Mouse (Mus musculus) gastrocnemius, postnatal 25 days (tissue): ENCODE measurements around the gene Ulk4. TPM values are rescaled to one million over a fixed set of nuclear protein-coding genes. Genes with fewer than 3 reads are reported as not detected.
A peak's percentile ranks its signal among the peaks of the same experiment; 100 is the strongest.

Source experiments
- DNase-seq: peaks from one replicate; pipeline ENCODE4 v3.0.0; 2022
- total RNA-seq, 2 experiments: library from RNA; stranded (reverse); gene quantifications; 1 replicate in 1 of 2; 2 replicates in 1 of 2; pipeline ENCODE4 v1.2.3; 2021

The Ulk4 gene
- total RNA-seq, 2 experiments from 2014 or later: 0.18 to 0.29 TPM

DNA sequence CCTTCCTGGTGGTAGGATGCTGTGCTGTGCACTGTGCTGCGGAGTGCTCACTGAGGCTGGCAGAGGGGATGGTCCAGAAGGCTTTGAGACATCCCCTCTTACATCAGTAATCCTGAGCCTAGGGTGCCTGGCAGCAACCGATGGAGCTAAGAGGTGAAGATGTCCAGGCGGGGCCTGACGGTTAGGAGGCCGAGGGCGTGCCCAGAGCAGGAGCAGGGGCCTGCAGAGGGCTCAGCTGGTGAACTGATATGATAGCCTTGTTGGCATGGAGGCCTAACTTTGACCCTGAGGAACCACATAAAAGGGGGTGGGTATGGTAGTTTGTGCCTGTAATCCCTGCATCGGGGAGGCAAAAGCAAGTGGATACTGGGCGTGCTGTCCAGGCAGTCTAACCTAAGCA, 293.1 kb downstream of the Ulk4 start:
- no peak for DNase-seq

DNA sequence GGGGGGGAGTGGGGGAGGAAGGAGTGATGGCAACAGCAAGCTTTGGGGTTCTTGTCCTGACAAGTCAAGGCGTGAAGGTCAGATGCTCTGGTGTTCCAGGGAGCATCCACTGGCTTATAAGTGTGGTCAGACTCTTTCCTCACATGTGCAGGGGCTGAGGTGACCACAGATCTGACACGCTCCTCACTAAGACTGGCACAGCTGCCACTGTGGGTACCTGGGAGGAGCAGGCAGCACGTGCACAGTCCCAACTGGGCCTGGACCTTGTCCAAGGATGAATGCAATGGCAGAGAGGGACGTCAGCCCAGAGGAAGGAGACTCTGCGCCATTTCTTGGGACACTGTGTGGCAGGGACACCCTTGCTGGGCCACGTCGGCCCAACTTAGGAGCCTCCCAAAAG, 295.2 kb downstream of the Ulk4 start:
- DNase-seq: no peak

DNA sequence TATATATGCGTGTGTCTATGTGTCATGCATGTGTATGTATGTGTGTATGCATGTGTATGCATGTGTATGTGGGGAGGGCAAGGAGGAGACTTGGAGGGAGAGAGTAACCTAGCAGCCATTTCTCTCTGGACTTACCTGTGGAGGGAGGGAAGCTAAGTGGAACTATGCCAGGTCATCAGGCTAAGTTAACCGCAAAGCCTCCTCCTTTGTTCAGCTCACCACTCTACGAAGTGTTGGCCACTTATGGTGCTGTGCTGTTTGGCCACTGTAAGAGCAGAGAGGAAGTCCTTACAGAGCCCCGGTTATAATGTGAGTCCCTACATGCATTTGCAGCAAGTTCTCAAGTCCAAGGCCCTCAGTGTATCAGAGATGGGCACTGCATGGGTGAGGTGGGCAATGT, 300.1 kb downstream of the Ulk4 start:
- DNase-seq: no peak

DNA sequence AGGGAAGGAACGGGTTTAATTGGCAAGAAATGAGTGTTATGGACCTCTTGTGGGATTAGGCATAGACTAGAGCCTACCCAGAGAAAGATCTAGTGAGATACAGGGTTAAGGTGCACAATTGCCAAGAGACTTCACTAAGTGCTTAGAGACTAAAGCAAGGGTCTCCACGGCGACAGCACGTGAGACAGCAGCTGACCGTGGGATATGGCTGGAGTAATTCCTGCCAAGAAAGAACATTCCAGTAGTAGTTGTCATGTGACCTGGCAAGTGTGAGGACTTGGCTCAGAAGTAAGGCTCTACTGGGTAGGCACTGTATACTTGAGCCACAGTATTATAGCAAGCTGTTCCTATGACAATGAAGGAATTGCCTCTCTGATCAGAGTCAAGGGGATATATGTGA, 300.8 kb downstream of the Ulk4 start:
- no peak for DNase-seq

DNA sequence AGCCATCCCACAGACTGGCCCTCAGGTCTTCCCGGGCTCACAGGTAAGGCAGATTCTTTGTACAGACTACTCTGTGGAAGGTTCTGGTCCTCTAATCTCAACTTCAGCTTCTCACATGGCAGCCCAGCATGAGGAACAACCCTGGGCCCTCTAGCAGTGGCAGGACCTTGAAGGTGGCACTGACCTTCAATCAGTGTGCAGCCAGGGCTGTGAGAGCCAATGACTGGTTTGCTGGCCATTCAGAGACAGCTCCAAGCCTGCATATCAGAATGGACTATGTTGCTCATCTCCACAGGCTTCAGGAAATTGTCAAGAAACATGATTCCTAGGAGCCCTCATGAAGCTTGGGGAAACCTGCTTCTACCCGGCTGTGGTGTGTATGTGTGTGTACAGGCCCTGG, 302.8 kb downstream of the Ulk4 start:
- DNase-seq: no peak

DNA sequence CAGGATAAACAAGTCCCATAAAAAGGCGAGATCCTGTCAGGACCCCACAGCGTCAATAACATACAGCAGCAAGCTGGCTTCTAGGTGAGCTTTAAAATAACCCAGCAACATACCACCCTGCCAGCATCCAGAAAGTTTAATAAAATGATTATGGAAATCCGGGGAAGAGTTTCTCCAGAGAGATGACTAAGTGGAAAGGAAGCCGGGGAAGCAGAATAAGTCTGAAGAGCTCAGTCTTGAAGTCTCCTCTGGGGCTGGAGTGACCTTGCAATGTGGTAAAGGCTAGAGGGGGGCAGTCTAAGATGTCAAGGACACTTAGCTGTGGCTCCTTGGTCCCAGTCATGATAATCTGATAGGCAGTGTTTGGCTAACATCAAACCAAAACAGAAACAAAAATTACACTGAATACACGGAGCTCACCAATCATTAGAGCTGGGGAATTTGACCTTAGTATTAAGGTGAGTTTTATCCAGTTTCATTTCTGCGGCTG, 303.9 kb downstream of the Ulk4 start:
- DNase-seq: no peak

DNA sequence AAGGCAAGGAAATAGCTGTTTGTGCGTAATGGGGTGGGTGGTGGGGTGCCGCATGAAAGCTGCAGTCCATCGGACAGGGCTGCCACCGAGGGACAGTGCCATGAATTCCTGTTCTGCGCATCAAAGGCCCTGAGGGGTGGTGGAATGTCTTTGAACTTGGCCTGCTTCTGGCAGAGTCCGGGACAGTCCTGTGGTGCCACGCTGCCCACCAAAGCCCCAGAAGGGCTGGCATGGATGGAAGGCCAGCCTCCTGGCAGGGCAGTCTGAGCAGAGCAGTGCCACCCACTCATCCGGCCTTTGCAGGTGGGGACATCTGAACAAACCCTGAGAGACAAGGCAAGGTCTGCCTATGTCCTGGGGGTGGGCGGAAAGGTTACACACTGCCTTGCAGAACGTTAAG, 312.0 kb downstream of the Ulk4 start:
- DNase-seq: no peak

DNA sequence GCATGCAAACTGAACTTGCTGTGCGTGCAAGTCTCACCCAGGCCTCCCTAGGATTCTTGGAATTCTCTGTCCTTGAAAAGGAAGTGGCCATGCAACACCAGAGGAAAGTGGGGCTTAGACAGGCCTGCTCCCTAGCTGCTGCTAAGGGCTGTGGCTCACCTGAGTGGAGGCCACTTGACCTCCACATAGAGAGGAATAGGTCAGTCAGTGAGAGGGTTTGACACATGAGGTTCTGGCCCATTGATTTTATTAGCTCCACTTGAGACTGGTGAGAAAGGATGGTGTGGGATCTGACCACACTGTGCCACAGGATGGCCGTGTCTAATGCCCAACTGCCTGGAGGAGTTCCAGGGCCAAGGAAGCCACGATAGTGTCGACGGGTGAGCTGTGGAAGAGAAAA, 312.8 kb downstream of the Ulk4 start:
- DNase-seq: no peak

DNA sequence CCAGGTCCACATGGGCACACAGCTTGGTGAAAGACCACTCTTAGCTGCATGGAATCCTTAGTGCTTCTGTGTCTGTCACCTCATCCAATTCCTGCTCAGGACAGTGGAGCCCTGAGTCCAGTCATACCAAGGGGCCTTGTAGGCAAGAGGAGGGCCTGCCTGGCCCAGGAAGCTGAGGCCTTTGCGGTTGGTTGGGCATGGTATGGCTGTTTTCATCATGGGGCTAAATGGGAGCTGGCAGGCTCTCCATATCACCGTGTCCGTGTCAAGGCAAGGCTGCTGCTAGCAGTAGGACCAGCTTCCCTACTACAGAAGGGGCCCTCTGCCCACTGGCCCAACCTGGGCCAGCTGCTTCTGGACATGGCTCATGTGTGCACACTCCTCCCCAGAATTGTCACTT, 313.3 kb downstream of the Ulk4 start:
- no peak for DNase-seq

DNA sequence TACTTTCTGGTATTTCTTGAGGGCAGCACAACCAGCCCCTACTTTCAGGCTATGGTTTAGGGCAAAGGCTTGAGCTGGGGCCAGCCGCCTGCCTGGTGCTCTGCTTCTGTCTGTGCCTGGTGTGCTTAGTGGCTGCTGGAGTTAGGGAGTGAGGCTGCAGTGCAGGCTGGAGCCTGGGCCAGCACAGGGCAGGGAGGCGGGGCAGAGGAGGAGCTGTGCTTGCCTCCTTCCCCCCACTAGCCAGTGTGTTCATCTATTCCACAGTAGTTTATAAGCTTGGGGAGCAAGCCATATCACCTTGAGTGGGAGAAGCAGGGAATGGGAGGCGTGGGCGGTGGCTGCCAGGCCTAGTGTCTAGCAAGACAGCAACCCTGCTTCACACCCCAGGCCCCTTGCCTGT, 313.9 kb downstream of the Ulk4 start:
- DNase-seq: no peak

DNA sequence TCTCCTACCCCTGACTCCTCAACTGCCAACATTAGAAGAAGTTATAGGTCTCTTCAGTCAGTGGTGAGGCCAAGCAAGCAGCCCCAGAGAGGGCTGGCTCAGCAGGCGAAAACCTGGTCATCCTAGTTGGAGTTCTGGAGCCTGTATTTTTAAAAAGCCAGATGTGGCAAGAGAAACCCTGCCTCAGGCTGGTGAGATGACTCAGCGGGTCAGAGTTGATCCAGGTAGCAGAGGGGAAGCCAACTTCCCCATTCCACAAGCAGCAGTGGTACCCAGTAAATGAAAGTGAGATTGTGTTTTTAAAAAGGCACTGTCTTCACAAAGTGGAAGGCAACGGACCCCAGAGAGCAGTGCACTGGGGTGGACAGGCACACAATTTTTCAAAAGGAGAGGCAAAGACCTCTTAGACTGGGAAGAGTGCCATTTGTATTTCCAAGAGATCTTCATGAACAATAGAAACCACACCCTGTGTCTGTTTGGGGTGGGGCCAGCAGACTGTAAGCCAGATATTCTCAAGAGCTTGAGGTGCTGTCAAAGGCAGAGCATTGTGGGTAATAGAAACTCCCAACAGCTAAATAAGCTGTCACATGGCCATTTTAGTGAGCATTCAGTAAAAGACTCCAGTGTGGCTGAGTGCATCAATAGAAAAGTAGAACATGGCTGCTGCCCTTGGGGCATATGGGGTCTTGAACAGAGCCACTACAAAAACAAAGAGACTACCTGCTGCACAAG, 314.9 kb downstream of the Ulk4 start:
- no peak for DNase-seq

DNA sequence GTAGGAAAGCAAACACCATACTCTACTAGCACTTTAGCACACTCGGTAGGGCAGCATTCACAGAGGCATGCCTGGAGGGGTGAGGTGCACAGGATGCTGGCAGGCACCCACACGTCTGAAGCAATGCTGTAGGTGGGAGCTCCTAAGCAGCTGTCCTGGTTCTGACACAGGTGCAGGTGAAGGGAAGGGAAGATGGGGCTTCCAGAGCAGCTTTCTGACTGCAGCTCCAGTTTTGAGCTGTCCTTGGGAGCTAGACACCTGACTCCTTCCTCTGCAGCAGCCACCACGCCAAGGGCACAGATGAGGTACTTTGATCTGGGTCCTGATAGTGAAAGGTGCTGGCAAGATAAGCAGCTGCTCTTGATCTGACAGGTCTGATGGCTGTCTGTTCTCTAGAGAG, 315.5 kb downstream of the Ulk4 start:
- no peak for DNase-seq

DNA sequence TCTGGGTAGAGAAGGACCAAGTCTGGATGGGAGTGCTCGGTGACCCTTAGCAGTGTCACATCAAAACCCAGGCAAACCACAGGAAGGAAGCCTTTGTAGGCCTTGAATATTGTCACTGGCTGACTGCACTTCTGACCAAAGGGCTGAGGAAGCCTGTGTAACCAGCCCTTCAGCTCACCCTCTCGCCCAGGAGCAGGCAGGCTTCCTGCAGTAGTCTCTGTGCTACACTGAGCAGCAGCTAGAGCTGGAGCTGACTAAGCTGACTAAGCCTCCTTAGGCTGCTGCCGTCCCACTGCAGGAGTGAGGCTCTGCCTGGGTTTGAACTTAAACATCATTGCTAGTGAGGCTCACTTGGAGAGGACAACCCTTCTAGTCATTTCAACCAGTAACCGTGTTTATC, 316.4 kb downstream of the Ulk4 start:
- DNase-seq: no peak

DNA sequence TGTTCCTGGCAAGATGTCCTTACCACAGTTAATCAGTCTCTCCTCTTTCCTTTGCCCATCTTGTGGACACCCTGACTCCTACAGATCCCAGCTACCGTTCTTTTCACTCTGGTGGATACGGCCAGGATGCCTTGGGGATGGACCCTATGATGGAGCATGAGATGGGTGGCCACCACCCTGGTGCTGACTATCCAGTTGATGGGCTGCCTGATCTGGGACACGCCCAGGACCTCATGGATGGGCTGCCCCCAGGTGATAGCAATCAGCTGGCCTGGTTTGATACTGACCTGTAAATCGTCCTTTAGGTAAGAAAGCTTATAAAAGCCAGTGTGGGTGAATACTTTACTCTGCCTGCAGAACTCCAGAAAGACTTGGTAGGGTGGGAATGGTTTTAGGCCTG, 317.8 kb downstream of the Ulk4 start:
- DNase-seq: no peak

DNA sequence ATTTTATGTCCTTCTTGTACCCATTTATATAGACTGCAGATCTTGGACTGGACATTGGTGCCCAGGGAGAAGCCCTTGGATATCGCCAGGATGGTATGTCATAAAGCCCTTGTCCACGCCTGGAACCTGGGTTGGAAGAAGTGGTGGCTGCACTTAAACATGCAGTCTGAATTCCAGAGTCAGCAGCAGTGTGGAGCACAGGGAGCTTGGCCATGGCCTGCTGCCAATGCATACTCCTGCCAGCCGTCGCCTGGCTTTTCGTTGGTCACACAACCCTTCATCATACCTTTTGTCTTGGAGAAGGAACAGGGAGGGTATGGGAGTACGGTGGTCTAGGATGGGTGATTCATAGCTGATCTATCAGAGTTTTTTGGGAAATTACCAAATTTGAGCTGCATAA, 318.4 kb downstream of the Ulk4 start:
- no peak for DNase-seq

DNA sequence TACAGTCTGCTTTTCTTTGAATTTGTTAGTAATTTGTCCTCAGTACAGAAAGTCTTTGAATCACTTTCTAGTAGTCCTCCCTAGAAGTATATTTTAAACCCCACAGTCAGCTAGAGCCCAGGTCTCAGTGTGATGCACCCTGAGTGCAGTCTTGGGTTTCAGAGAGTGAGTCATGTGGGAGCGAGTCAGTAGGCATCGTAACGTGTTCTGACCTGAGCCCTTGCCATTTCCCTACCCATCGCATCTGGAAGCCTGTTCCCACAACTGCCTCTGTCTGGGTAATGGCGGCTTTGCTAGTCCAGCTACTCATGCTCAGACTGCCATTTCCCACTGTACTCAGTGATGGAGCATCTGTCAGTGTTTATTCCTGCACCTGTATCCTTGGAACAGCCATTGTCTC, 318.9 kb downstream of the Ulk4 start:
- no peak for DNase-seq

DNA sequence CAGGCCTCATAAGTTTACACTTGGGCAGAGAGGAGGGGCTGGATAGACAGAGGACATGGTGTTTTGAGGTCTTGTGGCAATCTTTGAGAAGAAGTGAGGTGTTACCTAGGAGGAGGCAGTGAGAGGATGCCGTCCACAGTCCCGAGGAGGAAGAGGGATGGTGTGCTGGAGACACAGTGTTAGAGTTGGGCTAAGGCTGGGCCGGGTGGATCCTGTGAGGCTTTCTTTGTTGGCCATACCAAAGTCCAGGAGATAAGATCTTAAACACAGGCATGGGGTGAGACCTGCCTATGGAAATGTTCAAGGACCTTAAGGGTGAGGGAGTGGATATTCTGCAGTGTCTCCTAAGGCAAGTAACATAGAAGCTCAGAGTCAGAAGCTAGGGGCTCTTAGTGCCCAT, 325.1 kb downstream of the Ulk4 start:
- DNase-seq: no peak

DNA sequence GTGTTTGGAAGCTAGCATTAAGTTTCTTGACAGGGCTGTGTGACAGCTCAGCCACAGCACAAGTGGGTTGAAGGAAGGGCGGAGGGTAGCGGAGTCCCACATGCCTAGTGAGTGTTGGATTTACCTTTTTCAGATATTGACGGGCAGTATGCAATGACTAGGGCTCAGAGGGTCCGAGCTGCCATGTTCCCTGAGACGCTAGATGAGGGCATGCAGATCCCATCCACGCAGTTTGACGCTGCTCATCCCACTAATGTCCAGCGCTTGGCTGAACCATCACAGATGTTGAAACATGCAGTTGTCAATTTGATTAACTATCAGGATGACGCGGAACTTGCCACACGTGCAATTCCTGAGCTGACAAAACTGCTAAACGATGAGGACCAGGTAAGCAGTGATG, 326.2 kb downstream of the Ulk4 start:
- DNase-seq: no peak

DNA sequence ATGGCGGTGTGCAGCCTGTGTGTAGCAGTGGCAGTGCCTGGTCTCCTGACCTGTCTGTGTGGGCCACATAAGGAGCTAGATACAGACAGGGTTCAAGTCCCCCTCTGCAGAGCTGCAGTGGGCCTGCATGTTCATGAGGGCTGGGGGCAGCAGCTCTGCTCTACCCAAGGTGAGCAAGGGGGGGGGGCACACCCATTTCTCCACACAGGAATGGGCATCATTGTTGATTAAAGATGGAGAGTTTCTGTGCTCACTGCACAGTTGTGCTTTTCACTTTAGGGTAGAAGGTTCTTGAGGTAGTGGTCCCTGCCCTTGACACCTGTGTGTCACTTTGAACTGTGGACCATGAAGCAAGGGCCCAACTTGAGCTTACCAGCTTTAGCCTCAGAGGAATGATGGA, 328.2 kb downstream of the Ulk4 start:
- no peak for DNase-seq

DNA sequence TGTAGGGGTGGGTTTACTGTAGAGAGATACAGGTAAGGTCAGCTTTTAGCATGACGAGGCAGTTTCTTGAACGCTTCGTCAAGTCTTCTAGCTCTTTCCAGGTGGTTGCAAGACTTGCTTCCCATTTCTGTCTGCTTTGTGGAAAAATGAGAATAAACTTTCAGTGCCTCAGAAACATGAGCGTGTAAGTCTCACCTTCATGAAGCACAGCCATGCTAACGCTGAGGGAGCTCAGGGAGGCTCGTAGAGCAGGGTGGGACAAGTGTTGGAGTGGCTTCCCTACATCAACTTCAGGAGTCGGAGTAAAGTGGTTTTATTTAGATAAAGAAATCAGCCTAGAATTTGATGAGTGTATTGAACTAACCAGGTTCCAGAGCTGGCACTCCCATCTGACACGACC, 330.9 kb downstream of the Ulk4 start:
- no peak for DNase-seq

DNA sequence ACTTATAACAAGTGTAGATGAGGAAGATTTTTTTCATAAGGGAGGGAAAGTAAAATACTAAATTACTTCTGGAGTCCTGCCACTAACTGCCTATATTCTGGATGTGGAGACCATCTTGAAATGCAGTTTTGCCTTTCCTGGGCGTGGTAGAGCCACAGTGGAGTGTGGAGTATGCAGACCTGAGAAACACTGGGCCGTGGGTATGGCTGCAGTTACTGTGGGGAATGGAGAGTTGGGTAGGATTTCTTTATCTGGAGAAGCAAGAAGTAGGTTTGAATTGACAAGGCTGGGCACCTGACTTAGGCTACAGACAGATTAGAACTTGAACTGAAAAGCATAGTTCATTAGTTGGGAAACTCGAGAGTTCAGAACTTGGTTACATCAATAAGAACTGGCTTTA, 332.8 kb downstream of the Ulk4 start:
- no peak for DNase-seq

DNA sequence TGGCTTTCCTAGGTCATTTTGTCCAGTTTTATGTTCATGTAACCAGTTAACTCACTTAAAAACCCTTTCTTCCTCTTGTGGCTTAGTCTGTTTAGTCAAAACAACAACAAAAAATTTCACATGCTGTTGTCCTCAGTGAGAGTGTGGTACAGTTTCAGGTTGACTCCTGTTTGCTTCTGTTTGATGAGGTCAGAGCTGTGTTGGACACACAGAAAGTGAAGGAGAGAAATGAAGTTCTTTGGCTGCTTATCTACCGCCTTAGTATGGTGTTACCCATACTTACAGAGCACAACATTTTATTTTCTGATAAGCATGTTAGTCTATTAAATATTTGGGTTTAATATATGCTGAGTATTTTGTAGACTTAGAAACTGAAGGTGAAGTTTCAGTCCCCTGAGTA, 333.2 kb downstream of the Ulk4 start:
- no peak for DNase-seq

DNA sequence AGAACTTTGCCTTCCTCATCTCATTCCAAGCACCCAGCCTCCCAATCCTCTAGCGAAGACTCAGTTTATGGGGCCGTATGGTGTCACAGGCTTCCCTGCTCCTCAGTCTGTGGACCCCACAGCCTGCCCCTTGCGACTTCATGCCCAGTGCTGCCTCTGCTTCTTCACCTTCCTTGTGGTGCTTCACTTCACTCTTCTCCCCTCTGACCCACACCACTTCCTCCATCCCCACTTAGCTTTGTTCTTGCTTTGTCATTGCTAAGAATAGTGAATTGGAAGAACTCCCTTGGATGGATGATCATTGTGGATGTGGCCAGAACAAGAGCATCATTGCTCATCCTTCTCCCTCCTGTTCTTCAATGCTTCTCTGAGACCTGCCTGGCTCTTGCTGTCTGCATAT, 336.1 kb downstream of the Ulk4 start:
- no peak for DNase-seq

DNA sequence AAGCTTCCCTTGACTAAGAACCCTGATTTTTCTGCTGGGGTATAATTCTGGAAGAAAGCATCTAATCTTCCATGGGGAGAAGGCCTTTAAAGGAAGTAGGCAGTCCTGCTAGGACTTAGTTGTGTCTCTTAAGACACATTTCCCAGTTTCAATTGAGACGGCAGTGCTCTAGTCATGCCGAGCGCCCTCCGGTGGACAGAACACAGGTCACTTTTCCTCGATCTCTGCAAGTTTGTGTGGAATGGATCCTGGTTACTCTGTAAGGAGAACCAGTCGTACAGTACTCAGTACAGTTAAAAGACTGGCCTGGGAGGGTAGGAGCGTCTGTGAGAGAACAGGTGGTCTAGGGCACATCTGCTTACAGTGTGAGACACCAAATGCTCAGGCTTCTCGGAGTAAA, 340.6 kb downstream of the Ulk4 start:
- peak; percentile 21 for DNase-seq

DNA sequence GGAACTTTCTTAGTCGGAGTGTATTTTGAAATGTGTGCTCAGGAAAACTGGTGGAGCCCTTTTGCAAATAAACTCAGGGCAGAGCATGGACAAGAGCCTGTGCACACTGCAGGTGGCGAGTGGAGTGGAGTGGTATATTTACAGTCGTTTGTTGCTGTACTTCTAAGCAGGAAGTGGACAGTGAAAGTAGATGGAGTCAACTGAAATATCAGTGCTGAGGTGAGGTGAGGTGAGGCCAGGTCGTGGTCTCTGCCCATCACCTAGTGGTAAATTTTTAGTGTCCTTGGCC, 341.4 kb downstream of the Ulk4 start:
- no peak for DNase-seq
